ENCODE assay signal across 8 mouse cellular contexts in the genomic region with DNA sequence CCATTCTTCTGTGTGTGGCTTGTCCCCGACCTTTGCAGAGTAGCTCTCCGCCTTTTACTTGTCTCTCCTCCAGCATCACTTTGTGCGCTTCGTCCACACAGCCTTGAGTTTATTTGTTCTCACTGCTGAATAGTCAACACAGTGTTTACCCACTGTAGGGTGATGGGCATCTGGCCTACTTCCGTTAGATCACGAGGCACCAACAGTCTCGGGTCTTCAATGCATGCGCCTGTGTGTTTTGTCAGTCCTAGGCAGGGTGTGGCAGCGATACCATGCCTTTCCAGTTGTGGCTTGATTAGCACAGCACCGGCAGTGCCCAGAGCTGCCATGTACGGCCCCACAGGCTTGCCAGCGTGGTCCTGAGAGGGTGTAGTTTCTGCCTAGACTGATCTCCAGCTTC. TPM values are rescaled to one million over a fixed set of nuclear protein-coding genes. Genes with fewer than 3 reads are reported as not detected.
DNase-seq lines count a peak whose midpoint lies in the region; ATAC-seq and TF ChIP-seq lines count a peak whose summit lies in the region.

No protein-coding gene starts in this region.

- peak overlapping the region; percentile 68 for H3K27ac ChIP-seq in layer of hippocampus, adult 2 months
- H3K27ac ChIP-seq in hindbrain, embryonic 16.5 days (ENCODE audit: low read depth, low read length), result peak overlapping the region; percentile 42; the same call in 1 of the 2 replicates

- no peaks in the 10 kb centered on the region for H3K9me3 ChIP-seq in G1E (replicated peaks)
- H3K9me3 ChIP-seq in hindbrain, embryonic 16.5 days (ENCODE audit: control insufficient read depth, low read length), result no peaks in the 10 kb centered on the region

- ATAC-seq in G1E (ENCODE audit: extremely low read depth, insufficient number of reproducible peaks, low FRiP score, poor library complexity, severe bottlenecking), result peak; percentile 52
- no peak for ATAC-seq in hindbrain, embryonic 16.5 days

- no peak overlapping the region for H3K4me3 ChIP-seq in layer of hippocampus, adult 2 months
- H3K4me3 ChIP-seq in G1E (ENCODE audit: low read depth, low read length), result peak overlapping the region; percentile 51; the same call in 1 of the 2 replicates
- H3K4me3 ChIP-seq in hindbrain, embryonic 16.5 days (ENCODE audit: low read length), result no peak overlapping the region

- WGBS in hindbrain, embryonic 16.5 days, result 61% methylated on average over 12 of the region's 12 CpGs

- no peak overlapping the region for H3K9ac ChIP-seq in hindbrain, embryonic 16.5 days (ENCODE audit: low read depth, low read length)

- no peak for DNase-seq in layer of hippocampus, adult 2 months (ENCODE audit: low spot score in 2 of 2)
- no peak for DNase-seq in layer of hippocampus, adult 11-12 months (ENCODE audit: low spot score)
- no peak for DNase-seq in G1E (ENCODE audit: low spot score)
- DNase-seq in lung, postnatal 4 days, result peak; percentile 41 to 53
- no peak for DNase-seq in thymus, postnatal 0 days (ENCODE audit: low spot score)
- DNase-seq in testis, postnatal 14 days (ENCODE audit: low spot score), result no peak
- no peak for DNase-seq in embryo, embryonic 9.5 days (ENCODE audit: extremely low spot score)

- peaks cover 85% of the 10 kb centered on the region for H3K4me1 ChIP-seq in G1E (ENCODE audit: insufficient read depth, low read depth, low read length)
- peaks cover 46% of the 10 kb centered on the region for H3K4me1 ChIP-seq in hindbrain, embryonic 16.5 days (ENCODE audit: control insufficient read depth, insufficient read depth, low read depth, low read length)

- H3K4me2 ChIP-seq in hindbrain, embryonic 16.5 days (ENCODE audit: low read length), result no peak overlapping the region

- no peaks in the 10 kb centered on the region for H3K27me3 ChIP-seq in G1E (ENCODE audit: insufficient read depth, low read length)
- H3K27me3 ChIP-seq in hindbrain, embryonic 16.5 days (replicated peaks; ENCODE audit: control insufficient read depth, insufficient read depth, low read length), result no peaks in the 10 kb centered on the region

- peaks cover 78% of the 10 kb centered on the region for H3K36me3 ChIP-seq in G1E (replicated peaks)
- no peaks in the 10 kb centered on the region for H3K36me3 ChIP-seq in hindbrain, embryonic 16.5 days (ENCODE audit: control insufficient read depth, insufficient read depth, low read length)

- no peak for TF ChIP-seq CTCF in layer of hippocampus, adult 2 months (conservative IDR thresholded peaks at IDR 0.05)
- no peak for TF ChIP-seq CTCF in G1E (IDR thresholded peaks at IDR 0.05; ENCODE audit: low read depth, low read length)

RNA-seq across cellular contexts. Expression of a gene that starts 13.6 kb away (rescaled TPM):
- 100 to 1,000 TPM; 288 to 305 TPM for total RNA-seq in layer of hippocampus, adult 2 months (2021)
- 147 and 160 TPM in 2 replicates for total RNA-seq in G1E (2014; fragmentation: Nextera tagmentation)
- 16.0 and 17.1 TPM in 2 replicates for total RNA-seq in G1E (2017)
- 90.5 and 103 TPM in 2 replicates for polyA plus RNA-seq in G1E (2012)
- 49.7 and 66.2 TPM in 2 replicates for polyA plus RNA-seq in hindbrain, embryonic 16.5 days (2015; fragmentation: Nextera tagmentation; extraction: Ambion mirVana)
- 22.5 and 33.6 TPM in 2 replicates for polyA plus RNA-seq in thymus, postnatal 0 days (2015; fragmentation: Nextera tagmentation; extraction: Ambion mirVana)

Comparison
In these comparisons a context has a peak if more than half of its experiments do, and no peak if none do; other contexts are left out.
1. DNase-seq: peak in lung, postnatal 4 days (2 of 2); none in layer of hippocampus, adult 2 months (0 of 2), layer of hippocampus, adult 11-12 months (single experiment), G1E (single experiment), thymus, postnatal 0 days (single experiment), testis, postnatal 14 days (single experiment) and embryo, embryonic 9.5 days (single experiment).